Mouse (Mus musculus) stomach, postnatal 0 days (tissue): Measurements from ENCODE around the gene Pop7. TPM values are rescaled to one million over a fixed set of nuclear protein-coding genes. Genes with fewer than 3 reads are reported as not detected.

Source experiments
- ATAC-seq: fragments of 200-750 bp; cut with Nextera tagmentation; 2 replicates; pipeline ENCODE4 v1.8.0; 2017; ENCODE audit not compliant: low FRiP score, low TSS enrichment
- DNase-seq: peaks from one replicate; pipeline ENCODE4 v3.0.0-alpha.2; 2016; ENCODE audit warnings: low spot score
- H3K27ac ChIP-seq: fragments of 300-500 bp; sonication (generic); replicated peaks from 2 replicates; pipeline ENCODE4 v1.5.1; 2014; ENCODE audit warnings: mild to moderate bottlenecking, control low read depth
- H3K27me3 ChIP-seq: fragments of 300-500 bp; sonication (generic); 2 replicates; pipeline ENCODE4 v1.6.1; 2014; ENCODE audit warnings: low read length; ENCODE audit not compliant: control insufficient read depth, insufficient read depth
- H3K36me3 ChIP-seq: fragments of 300-500 bp; sonication (generic); 2 replicates; pipeline ENCODE4 v1.6.1; 2014; ENCODE audit warnings: low read length, mixed read lengths; ENCODE audit not compliant: control insufficient read depth, insufficient read depth
- H3K4me1 ChIP-seq: fragments of 300-500 bp; sonication (generic); replicated peaks from 2 replicates; pipeline ENCODE4 v1.6.1; 2014; ENCODE audit warnings: antibody characterized with exemption; ENCODE audit not compliant: control insufficient read depth, insufficient read depth
- H3K4me2 ChIP-seq: fragments of 300-500 bp; sonication (generic); replicated peaks from 2 replicates; pipeline ENCODE4 v1.6.1; 2014; ENCODE audit warnings: low read depth, mild to moderate bottlenecking, control low read depth, moderate library complexity
- H3K4me3 ChIP-seq: fragments of 300-500 bp; sonication (generic); 2 replicates; pipeline ENCODE4 v1.5.1; 2014; ENCODE audit warnings: low read depth, low read length, control low read depth
- H3K9ac ChIP-seq: fragments of 300-500 bp; sonication (generic); 2 replicates; pipeline ENCODE4 v1.6.1; 2014; ENCODE audit warnings: mild to moderate bottlenecking, low read length, control low read depth, mixed read lengths
- H3K9me3 ChIP-seq: fragments of 300-500 bp; sonication (generic); 2 replicates; pipeline ENCODE4 v1.6.1; 2016; ENCODE audit warnings: low read length; ENCODE audit not compliant: control insufficient read depth
- CTCF ChIP-seq: IDR thresholded peaks from 2 replicates; pipeline ENCODE4 v1.5.1; 2016; ENCODE audit warnings: antibody characterized with exemption, low read depth, mild to moderate bottlenecking, moderate library complexity
- EP300 ChIP-seq: optimal IDR thresholded peaks from 2 replicates; pipeline ENCODE3; 2016; ENCODE audit warnings: antibody characterized with exemption
- WGBS: fragments of 180-500 bp; shearing (Covaris S2); extraction: QIAGEN DNeasy Blood & Tissue Kit; methylation state at CpG from one replicate; pipeline ENCODE4 v1.1.7; 2014; 5-methylcytosine and 5-hydroxymethylcytosine counted together
- polyA plus RNA-seq: library from polyadenylated mRNA; unstranded; fragments of >200 nt; fragmentation: Nextera tagmentation; extraction: Ambion mirVana; gene quantifications from 2 replicates; pipeline ENCODE4 v1.2.1, GENCODE M21; 2015

Gene Pop7
- polyA plus RNA-seq, 1 experiment from 2014 or later = 39.9 TPM

GRCm38 (mm10) chr5:137493831-137494230 is 8.5 kb downstream of the Pop7 start:
- Histone ChIP-seq H3K27me3 (no peaks in the 10 kb centered on the region), H3K4me3 (no peak overlapping the region), H3K4me2 (no peak overlapping the region), H3K9ac (no peak overlapping the region), H3K9me3 (no peaks in the 10 kb centered on the region), H3K27ac (no peak overlapping the region), H3K36me3 (no peaks in the 10 kb centered on the region), H3K4me1 (no peaks in the 10 kb centered on the region)
- TF ChIP-seq CTCF = no peak
- TF ChIP-seq EP300 = no peak
- ATAC-seq = no peak
- WGBS = 55% methylated on average over 13 of the region's 13 CpGs
- DNase-seq = no peak

GRCm38 (mm10) chr5:137491559-137491958 is 10.8 kb downstream of the Pop7 start:
- H3K27me3 ChIP-seq = no peaks in the 10 kb centered on the region
- DNase-seq = no peak
- H3K4me1 ChIP-seq = no peaks in the 10 kb centered on the region
- no peak overlapping the region for H3K27ac ChIP-seq
- WGBS = 41% methylated on average over 4 of the region's 4 CpGs
- no peak for ATAC-seq
- H3K36me3 ChIP-seq = no peaks in the 10 kb centered on the region
- no peaks in the 10 kb centered on the region for H3K9me3 ChIP-seq
- no peak overlapping the region for H3K9ac ChIP-seq
- TF ChIP-seq CTCF (no peak), EP300 (no peak)
- H3K4me2 ChIP-seq = no peak overlapping the region
- no peak overlapping the region for H3K4me3 ChIP-seq

GRCm38 (mm10) chr5:137487616-137488015 is 14.7 kb downstream of the Pop7 start:
- 84% methylated on average over 7 of the region's 7 CpGs for WGBS
- DNase-seq (no peak), ATAC-seq (no peak)
- no peak overlapping the region for H3K4me3 ChIP-seq
- H3K9me3 ChIP-seq = no peaks in the 10 kb centered on the region
- H3K36me3 ChIP-seq = no peaks in the 10 kb centered on the region
- no peaks in the 10 kb centered on the region for H3K4me1 ChIP-seq
- peak; percentile 44 for TF ChIP-seq CTCF
- no peak for TF ChIP-seq EP300
- no peak overlapping the region for H3K9ac ChIP-seq
- 0 out of 2 replicates have a peak, but pooled peaks cover 2% of the 10 kb centered on the region for H3K27me3 ChIP-seq
- no peak overlapping the region for H3K4me2 ChIP-seq
- H3K27ac ChIP-seq = no peak overlapping the region

- WGBS = 3% methylated on average over 17 of the region's 17 CpGs
- DNase-seq (no peak), ATAC-seq (no peak)
- Histone ChIP-seq H3K9me3 (no peaks in the 10 kb centered on the region), H3K27ac (no peak overlapping the region), H3K4me2 (peak overlapping the region; percentile 38), H3K27me3 (0 out of 2 replicates have a peak, but pooled peaks cover 2% of the 10 kb centered on the region), H3K4me1 (no peaks in the 10 kb centered on the region), H3K36me3 (no peaks in the 10 kb centered on the region), H3K9ac (peak overlapping the region; percentile 45; the same call in 1 of the 2 replicates), H3K4me3 (no peak overlapping the region)
- no peak for TF ChIP-seq EP300
- no peak for TF ChIP-seq CTCF
Observed at GRCm38 (mm10) chr5:137485851-137486155, 16.5 kb downstream of the Pop7 start.

GRCm38 (mm10) chr5:137485071-137485850 is 17.1 kb downstream of the Pop7 start:
- Histone ChIP-seq H3K36me3 (no peaks in the 10 kb centered on the region), H3K4me1 (no peaks in the 10 kb centered on the region), H3K4me2 (peak overlapping the region; percentile 38), H3K27ac (no peak overlapping the region), H3K27me3 (0 out of 2 replicates have a peak, but pooled peaks cover 2% of the 10 kb centered on the region), H3K9me3 (no peaks in the 10 kb centered on the region), H3K4me3 (no peak overlapping the region), H3K9ac (peak overlapping the region; percentile 45; the same call in 1 of the 2 replicates)
- ATAC-seq (no peak), DNase-seq (no peak)
- 15% methylated on average over 30 of the region's 30 CpGs for WGBS
- no peak for TF ChIP-seq CTCF

DNA sequence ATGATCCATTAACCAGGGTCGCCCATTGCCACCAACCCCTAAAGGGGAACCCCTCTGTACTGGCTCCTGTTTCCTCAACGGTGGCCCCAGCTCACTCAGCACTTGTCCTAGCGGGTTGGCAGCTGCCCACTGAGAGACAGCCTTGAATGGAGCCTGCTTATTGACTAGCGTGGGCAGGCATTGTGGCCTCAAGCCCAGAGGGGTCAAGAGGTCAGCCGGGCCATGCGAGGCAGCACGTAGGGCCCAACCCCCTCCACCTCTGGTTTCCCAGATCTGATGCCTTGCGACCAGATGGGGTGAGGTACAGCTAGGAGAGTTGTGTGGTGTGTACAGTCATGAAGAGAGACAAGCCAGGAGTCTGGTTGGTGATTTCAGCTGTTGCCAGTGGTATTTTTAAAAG is 20.4 kb downstream of the Pop7 start:
- no peaks in the 10 kb centered on the region for H3K4me1 ChIP-seq
- peak; percentile 25; the same call in 1 of the 2 replicates for ATAC-seq
- no peaks in the 10 kb centered on the region for H3K9me3 ChIP-seq
- H3K36me3 ChIP-seq = no peaks in the 10 kb centered on the region
- TF ChIP-seq CTCF (no peak), EP300 (no peak)
- H3K9ac ChIP-seq = no peak overlapping the region
- DNase-seq = no peak
- H3K4me2 ChIP-seq = no peak overlapping the region
- no peak overlapping the region for H3K4me3 ChIP-seq
- H3K27me3 ChIP-seq = 0 out of 2 replicates have a peak, but pooled peaks cover 2% of the 10 kb centered on the region
- 39% methylated on average over 8 of the region's 8 CpGs for WGBS
- H3K27ac ChIP-seq = no peak overlapping the region
